Mouse (Mus musculus) midbrain, embryonic 13.5 days (tissue): ENCODE measurements at regions not wholly inside any gene's neighbourhood (a gene's known extent, or its start where the extent isn't known, plus 50 kb on each side); places are given as distances from the start of the nearest gene placed in this dataset.

Experiments used
- ATAC-seq: fragments of 200-750 bp; cut with Nextera tagmentation; 2 replicates; pipeline ENCODE4 v1.8.0; 2017; ENCODE audit warnings: mild to moderate bottlenecking, moderate TSS enrichment, moderate library complexity
- H3K27ac ChIP-seq: fragments of 300-500 bp; sonication (generic); 2 replicates; pipeline ENCODE4 v1.5.1; 2015; ENCODE audit warnings: inconsistent platforms, mild to moderate bottlenecking, moderate library complexity
- H3K27me3 ChIP-seq: fragments of 300-500 bp; sonication (generic); 2 replicates; pipeline ENCODE4 v1.6.1; 2015; ENCODE audit warnings: mild to moderate bottlenecking, inconsistent platforms
- H3K36me3 ChIP-seq: fragments of 300-500 bp; sonication (generic); 2 replicates; pipeline ENCODE4 v1.6.1; 2015; ENCODE audit warnings: mild to moderate bottlenecking, inconsistent platforms
- H3K4me1 ChIP-seq: fragments of 300-500 bp; sonication (generic); replicated peaks from 2 replicates; pipeline ENCODE4 v1.6.1; 2015; ENCODE audit warnings: inconsistent platforms
- H3K4me2 ChIP-seq: fragments of 300-500 bp; sonication (generic); replicated peaks from 2 replicates; pipeline ENCODE4 v1.6.1; 2015; ENCODE audit warnings: moderate library complexity, mild to moderate bottlenecking, inconsistent platforms
- H3K4me3 ChIP-seq: fragments of 300-500 bp; sonication (generic); replicated peaks from 2 replicates; pipeline ENCODE4 v1.5.1; 2015; ENCODE audit warnings: mild to moderate bottlenecking, inconsistent platforms
- H3K9ac ChIP-seq: fragments of 300-500 bp; sonication (generic); replicated peaks from 2 replicates; pipeline ENCODE4 v1.6.1; 2015; ENCODE audit warnings: mild to moderate bottlenecking, inconsistent platforms
- H3K9me3 ChIP-seq: fragments of 300-500 bp; sonication (generic); 2 replicates; pipeline ENCODE4 v1.6.1; 2016; ENCODE audit warnings: mild to moderate bottlenecking, inconsistent platforms
- WGBS: fragments of 180-500 bp; shearing (Covaris S2); methylation state at CpG from one replicate; pipeline ENCODE4 v1.1.7; 2015; 5-methylcytosine and 5-hydroxymethylcytosine counted together

DNA sequence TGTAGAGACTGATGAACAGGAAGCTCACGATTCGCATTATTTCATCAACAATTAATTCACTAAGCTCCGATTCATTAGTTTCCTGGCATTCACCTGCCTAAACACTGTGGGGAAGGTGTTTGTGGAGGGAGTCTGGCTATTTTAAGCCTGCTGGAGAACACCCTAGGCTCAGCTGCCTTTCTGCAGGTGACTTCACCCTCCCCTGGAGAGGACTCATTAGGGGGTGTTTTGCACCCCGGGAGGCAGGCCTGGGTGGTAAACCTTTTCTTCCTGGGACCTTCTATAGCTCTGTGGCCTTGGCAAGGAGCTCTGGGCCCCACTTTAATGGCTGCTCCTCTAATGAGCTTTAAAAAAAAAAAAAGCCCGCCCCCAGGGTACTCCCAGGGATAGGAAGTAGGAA, 55.4 kb upstream of the Bnc1 start:
- no peak overlapping the region for H3K4me2 ChIP-seq
- H3K36me3 ChIP-seq = no peaks in the 10 kb centered on the region
- H3K4me3 ChIP-seq = no peak overlapping the region
- 77% methylated on average over 5 of the region's 5 CpGs for WGBS
- no peaks in the 10 kb centered on the region for H3K27me3 ChIP-seq
- no peaks in the 10 kb centered on the region for H3K4me1 ChIP-seq
- H3K27ac ChIP-seq = no peak overlapping the region
- ATAC-seq = no peak
- no peak overlapping the region for H3K9ac ChIP-seq
- H3K9me3 ChIP-seq = no peaks in the 10 kb centered on the region

DNA sequence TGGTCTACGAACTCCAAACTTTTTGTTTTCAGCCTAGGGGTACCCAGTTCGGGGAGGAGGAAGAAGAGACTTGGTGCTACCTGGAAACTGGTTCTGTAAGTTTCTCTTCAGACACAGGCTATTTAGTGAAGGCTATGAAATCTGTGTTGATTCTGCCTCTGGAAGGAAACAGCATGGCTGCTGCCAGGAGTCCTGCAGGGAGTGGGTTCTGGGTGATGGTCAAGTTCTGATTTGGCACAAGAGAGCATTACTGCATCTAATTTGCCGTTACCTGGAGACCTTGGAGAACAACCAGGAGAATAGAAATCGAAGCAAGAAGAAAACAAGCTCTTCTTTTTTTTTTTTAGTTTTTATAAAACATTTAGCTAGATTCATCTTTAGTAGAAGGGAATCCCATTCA, 61.3 kb upstream of the Bnc1 start:
- no peak overlapping the region for H3K4me2 ChIP-seq
- peaks cover 5% of the 10 kb centered on the region; the same call in 1 of the 2 replicates for H3K27me3 ChIP-seq
- H3K4me1 ChIP-seq = peaks cover 9% of the 10 kb centered on the region
- no peak overlapping the region for H3K27ac ChIP-seq
- no peak overlapping the region for H3K4me3 ChIP-seq
- 91% methylated on average over 4 of the region's 4 CpGs for WGBS
- no peaks in the 10 kb centered on the region for H3K9me3 ChIP-seq
- no peak for ATAC-seq
- H3K9ac ChIP-seq = no peak overlapping the region
- H3K36me3 ChIP-seq = no peaks in the 10 kb centered on the region

DNA sequence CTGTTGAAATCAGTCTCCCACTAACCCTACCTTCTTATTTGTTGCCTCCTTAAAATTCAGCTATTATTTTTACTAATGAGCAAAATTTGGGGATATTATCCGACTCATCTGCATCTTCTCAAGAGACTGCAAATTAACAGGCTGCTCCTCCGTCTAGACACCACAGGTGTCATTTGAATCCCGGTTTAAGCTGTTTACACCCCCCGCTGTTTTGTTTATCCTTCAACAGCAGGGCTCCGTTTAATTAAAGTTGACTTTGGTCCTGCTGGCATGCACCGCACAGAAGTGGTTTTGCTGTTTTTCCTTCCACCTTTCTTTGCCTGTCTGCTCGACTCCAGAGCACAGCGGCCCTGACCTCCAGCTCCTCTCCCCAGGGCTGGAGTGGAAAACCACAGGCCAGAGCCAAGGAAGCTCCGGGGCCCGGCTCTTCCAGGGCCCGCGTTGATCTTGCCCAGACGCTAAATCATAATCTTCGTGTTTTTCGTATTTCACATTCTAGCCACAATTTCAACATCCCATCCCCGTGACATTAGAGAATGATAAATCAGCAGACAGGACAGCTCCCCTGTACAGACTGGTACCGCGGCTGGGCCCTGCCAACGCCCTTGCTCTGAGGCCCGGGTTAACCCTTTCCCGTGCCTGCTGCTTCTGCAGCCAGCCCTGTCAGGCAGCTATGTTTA, 64.6 kb upstream of the Bnc1 start:
- H3K9me3 ChIP-seq = no peaks in the 10 kb centered on the region
- ATAC-seq = peak; percentile 77
- peaks cover 5% of the 10 kb centered on the region; the same call in 1 of the 2 replicates for H3K27me3 ChIP-seq
- peak overlapping the region; percentile 11 for H3K4me3 ChIP-seq
- H3K9ac ChIP-seq = 0 out of 2 replicates have a peak overlapping the region, but pooled peaks have one; percentile 36
- peak overlapping the region; percentile 50 for H3K4me2 ChIP-seq
- H3K36me3 ChIP-seq = no peaks in the 10 kb centered on the region
- H3K4me1 ChIP-seq = peaks cover 9% of the 10 kb centered on the region
- H3K27ac ChIP-seq = no peak overlapping the region
- WGBS = 1% methylated on average over 21 of the region's 21 CpGs

DNA sequence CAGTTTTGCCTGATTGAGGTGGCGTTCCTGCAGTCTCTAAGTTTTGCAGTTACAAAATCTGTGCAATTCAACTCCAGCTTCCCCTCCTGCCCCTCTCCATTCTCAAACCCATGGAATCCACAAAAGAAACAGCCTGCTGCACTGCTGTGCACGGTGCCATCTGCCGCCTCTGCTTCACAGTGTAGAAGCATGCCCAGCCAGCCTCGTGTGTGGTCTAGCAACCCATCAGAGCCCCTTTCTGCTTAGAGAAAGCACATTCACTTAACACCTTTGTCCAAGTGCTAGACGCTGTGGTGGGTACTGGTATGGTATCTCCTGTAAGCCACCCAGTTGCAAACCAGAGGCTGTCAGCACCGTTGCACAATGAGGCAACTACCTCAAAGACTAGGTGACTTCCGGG, 71.3 kb upstream of the Bnc1 start:
- H3K4me1 ChIP-seq = no peaks in the 10 kb centered on the region
- no peak overlapping the region for H3K9ac ChIP-seq
- H3K4me3 ChIP-seq = no peak overlapping the region
- no peak for ATAC-seq
- no peaks in the 10 kb centered on the region for H3K27me3 ChIP-seq
- H3K9me3 ChIP-seq = no peaks in the 10 kb centered on the region
- no peaks in the 10 kb centered on the region for H3K36me3 ChIP-seq
- no peak overlapping the region for H3K27ac ChIP-seq
- 70% methylated on average over 7 of the region's 7 CpGs for WGBS
- no peak overlapping the region for H3K4me2 ChIP-seq

DNA sequence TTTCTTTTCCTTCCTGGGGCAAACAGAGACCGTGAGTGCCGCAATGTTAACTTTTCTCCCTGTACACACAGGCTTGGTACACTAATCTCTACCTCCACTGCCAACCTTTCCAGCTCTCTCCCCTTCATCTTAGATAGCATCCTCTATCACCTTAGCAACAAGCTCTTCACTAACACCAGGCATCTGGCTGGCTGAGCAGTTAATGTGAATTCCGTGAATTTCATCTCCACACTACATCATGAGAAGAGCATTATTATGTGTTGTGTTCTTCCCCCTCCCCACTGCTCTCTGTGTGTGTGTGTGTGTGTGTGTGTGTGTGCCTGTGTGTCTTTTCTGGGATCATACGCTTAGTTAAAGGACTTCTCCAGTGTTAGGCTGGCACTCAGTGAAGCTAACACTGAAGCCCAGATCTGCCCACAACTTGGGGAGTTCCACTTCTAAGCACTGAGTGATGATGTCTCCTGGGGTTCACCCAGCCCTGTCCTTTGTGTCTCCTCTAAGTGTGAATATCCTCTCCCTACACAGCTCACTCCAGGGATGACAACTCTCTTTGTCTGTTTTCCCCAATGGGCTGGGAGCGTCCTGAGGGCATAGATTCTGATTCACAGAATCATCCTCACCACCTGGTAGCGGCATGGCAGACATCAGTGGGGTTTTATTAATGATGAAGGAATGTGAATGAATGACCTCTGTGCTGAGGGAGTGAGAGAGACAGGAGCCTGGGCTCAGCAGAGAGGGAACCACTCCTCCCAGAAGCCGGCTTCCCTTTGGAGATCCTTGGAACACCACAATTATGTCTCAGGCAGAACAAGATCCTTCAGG, 77.7 kb upstream of the Bnc1 start:
- Histone ChIP-seq H3K4me3 (no peak overlapping the region), H3K27ac (no peak overlapping the region), H3K36me3 (no peaks in the 10 kb centered on the region), H3K9me3 (no peaks in the 10 kb centered on the region), H3K4me1 (no peaks in the 10 kb centered on the region), H3K27me3 (no peaks in the 10 kb centered on the region), H3K4me2 (no peak overlapping the region), H3K9ac (no peak overlapping the region)
- ATAC-seq = peak; percentile 34; the same call in 1 of the 2 replicates
- 66% methylated on average over 7 of the region's 7 CpGs for WGBS

DNA sequence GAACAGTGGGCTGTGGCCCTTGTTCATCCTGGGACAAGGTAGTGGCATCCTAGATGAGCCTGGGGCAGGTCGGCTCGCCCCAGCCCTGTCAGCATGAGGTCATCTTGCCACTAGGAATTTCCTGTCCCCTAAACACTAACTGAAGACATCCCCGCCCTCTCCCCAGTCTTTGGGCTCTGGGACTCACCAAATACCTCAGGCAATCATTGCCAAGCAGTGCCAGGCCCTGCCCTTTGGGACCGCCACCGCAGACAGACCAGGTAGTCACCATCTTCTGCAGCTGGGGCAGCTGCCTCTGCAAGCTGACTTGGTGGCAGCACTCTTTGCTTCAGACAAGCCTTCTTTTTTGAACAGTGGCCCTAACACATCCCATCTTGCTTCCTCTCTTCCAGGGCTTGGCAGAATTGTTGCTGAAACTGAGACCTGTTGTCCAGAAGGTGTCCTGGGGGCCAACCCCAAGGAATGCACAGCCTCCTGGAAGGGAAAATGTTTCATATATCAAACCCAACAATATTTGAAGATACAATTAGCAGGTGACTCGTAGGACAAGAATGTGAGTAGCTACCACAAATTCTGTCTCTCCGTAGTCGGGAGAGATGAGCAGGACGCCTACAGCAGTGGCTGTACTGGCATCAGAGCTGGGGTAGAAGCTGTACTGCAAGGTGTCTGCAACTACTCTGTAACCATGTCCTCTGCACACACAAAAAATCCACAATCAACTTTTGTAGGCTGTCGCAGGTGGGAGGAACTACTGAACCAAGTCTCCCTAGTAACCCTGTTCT, 79.0 kb upstream of the Bnc1 start:
- no peaks in the 10 kb centered on the region for H3K9me3 ChIP-seq
- H3K27me3 ChIP-seq = no peaks in the 10 kb centered on the region
- ATAC-seq = no peak
- no peaks in the 10 kb centered on the region for H3K4me1 ChIP-seq
- H3K9ac ChIP-seq = no peak overlapping the region
- no peaks in the 10 kb centered on the region for H3K36me3 ChIP-seq
- no peak overlapping the region for H3K27ac ChIP-seq
- no peak overlapping the region for H3K4me2 ChIP-seq
- no peak overlapping the region for H3K4me3 ChIP-seq
- 93% methylated on average over 10 of the region's 10 CpGs for whole genome bisulfite sequencing

DNA sequence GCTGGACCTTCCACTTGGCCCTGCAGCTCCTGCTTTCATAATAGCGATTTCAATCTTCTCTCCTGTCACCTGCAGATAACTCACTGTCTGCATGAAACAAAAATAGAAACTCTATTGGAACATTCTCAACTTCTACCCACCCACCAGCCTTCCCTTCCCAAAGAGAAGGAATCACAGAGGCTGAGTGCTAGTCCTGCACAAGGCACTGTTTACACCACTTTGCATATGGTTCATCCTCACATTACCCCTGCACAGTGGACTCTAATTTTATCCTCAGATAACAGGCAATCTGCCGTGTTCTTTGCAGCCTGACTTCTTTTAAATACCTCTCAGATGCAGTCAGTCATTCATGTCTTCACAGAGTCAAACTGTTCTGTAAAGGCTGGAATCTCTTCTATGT, 83.3 kb upstream of the Bnc1 start:
- Histone ChIP-seq H3K27ac (no peak overlapping the region), H3K4me2 (no peak overlapping the region), H3K9ac (no peak overlapping the region), H3K27me3 (no peaks in the 10 kb centered on the region), H3K4me1 (no peaks in the 10 kb centered on the region), H3K4me3 (no peak overlapping the region), H3K36me3 (no peaks in the 10 kb centered on the region), H3K9me3 (no peaks in the 10 kb centered on the region)
- WGBS = 97% methylated on average over 2 of the region's 2 CpGs
- no peak for ATAC-seq

DNA sequence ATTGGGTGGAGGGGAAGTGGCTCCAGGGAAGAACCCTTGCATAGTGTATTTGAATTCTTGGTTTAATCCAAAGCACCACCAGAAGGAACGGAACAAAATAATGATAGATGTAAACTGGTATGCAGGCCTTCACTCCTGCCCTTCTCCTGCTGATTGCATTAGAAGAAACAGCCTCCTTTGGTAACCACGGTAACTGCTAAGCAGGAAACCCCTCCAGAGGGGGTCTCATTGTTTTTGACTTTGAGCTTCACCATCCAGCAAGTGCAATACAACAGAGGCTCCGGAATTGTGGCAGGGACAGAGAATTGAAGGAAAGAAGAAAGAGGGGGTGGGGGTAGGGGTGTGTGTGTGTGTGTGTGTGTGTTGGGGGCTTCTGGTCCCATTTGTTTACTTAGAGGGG, 89.8 kb upstream of the Bnc1 start:
- peak; percentile 45; the same call in 1 of the 2 replicates for ATAC-seq
- no peak overlapping the region for H3K9ac ChIP-seq
- no peaks in the 10 kb centered on the region for H3K36me3 ChIP-seq
- no peak overlapping the region for H3K4me3 ChIP-seq
- no peaks in the 10 kb centered on the region for H3K9me3 ChIP-seq
- H3K27me3 ChIP-seq = no peaks in the 10 kb centered on the region
- peaks cover 22% of the 10 kb centered on the region for H3K4me1 ChIP-seq
- H3K27ac ChIP-seq = no peak overlapping the region
- no peak overlapping the region for H3K4me2 ChIP-seq
- WGBS = 5% methylated on average over 3 of the region's 3 CpGs

DNA sequence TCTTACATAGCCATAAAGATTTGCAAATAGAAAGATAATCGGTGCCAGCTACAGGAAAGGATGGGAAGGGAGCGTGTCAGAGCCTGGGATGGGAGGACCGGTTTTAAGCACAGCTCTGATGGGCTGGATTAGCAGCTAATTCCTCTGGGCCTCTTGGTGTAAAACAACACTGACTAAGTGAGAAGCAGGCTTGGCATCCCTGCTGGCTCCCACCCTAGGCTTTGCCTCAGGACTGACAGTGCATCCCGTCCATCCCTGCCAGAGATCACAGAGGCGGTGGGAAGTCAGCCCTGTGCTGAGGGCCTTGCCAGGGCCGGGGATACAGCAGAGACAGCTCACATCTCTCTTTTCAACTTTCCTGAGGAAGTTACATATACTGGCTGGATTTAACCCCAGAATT, 90.8 kb upstream of the Sh3gl3 start:
- H3K9me3 ChIP-seq = no peaks in the 10 kb centered on the region
- no peak overlapping the region for H3K27ac ChIP-seq
- H3K36me3 ChIP-seq = no peaks in the 10 kb centered on the region
- peaks cover 22% of the 10 kb centered on the region for H3K4me1 ChIP-seq
- no peak overlapping the region for H3K4me3 ChIP-seq
- H3K9ac ChIP-seq = no peak overlapping the region
- no peak for ATAC-seq
- 19% methylated on average over 6 of the region's 6 CpGs for WGBS
- no peaks in the 10 kb centered on the region for H3K27me3 ChIP-seq
- no peak overlapping the region for H3K4me2 ChIP-seq

DNA sequence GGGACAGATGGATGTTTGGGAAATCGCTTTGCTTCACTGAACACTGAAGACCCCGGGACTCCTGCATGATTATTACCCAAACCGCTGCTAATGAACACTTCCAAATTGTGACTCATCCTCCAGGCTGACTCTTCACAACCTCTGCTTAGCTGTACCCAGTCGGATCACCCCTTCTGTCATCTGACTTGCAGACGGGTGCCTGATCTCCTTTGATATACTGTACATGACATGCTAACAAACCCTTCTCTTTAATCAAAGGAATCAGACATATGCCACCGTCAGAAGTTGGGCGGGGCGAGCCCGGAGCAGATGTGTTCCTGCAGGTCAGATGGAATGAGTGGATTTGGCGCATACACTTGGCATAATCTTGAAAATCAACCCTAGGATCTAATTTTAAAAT, 89.2 kb upstream of the Sh3gl3 start:
- H3K27ac ChIP-seq = no peak overlapping the region
- 74% methylated on average over 10 of the region's 10 CpGs for WGBS
- peaks cover 22% of the 10 kb centered on the region for H3K4me1 ChIP-seq
- no peak overlapping the region for H3K4me2 ChIP-seq
- H3K27me3 ChIP-seq = no peaks in the 10 kb centered on the region
- H3K9me3 ChIP-seq = no peaks in the 10 kb centered on the region
- no peak for ATAC-seq
- H3K4me3 ChIP-seq = no peak overlapping the region
- H3K36me3 ChIP-seq = no peaks in the 10 kb centered on the region
- no peak overlapping the region for H3K9ac ChIP-seq

DNA sequence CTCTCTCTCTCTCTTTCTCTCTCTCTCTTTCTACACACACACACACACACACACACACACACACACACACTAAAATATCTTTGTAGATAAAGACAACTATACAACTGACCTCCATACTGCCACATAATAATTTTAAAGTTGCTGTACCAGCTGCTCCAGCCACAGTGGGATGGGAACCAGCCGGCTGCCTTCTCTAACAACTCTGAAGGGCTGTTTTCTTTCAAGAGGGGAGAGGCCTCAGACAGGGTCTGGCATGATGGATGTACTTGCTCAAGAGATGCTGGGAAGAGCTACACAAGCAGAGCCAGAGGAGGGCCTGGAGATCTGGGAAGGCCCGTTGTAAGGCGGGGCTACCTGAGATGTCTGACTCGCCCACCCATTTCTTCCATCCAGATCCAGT, 88.4 kb upstream of the Sh3gl3 start:
- no peak overlapping the region for H3K27ac ChIP-seq
- no peak overlapping the region for H3K9ac ChIP-seq
- H3K4me2 ChIP-seq = no peak overlapping the region
- peaks cover 22% of the 10 kb centered on the region for H3K4me1 ChIP-seq
- H3K36me3 ChIP-seq = no peaks in the 10 kb centered on the region
- ATAC-seq = no peak
- no peak overlapping the region for H3K4me3 ChIP-seq
- 91% methylated on average over 4 of the region's 4 CpGs for WGBS
- no peaks in the 10 kb centered on the region for H3K27me3 ChIP-seq
- H3K9me3 ChIP-seq = no peaks in the 10 kb centered on the region

DNA sequence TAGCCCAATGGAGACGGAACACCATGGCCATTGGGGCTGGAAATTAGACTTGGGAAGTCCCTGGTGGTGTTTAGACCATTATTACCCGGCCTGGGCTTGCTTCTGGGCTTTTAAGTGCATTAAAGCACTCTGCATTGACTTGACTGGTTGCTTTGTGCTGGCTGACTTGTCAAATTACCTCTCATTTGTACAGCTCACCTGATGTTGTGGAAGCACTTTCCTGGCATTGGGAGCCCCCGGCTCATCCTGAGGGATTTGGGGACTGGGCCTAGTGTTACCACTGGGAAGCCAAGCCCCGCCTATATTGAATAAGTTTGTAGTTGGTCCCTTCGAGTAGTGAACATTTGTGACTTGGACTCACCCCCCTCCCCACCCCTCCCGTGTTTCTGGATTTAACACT, 75.5 kb upstream of the Sh3gl3 start:
- Histone ChIP-seq H3K9ac (no peak overlapping the region), H3K9me3 (no peaks in the 10 kb centered on the region), H3K27me3 (no peaks in the 10 kb centered on the region), H3K4me1 (no peaks in the 10 kb centered on the region), H3K4me2 (no peak overlapping the region), H3K27ac (no peak overlapping the region), H3K4me3 (no peak overlapping the region), H3K36me3 (no peaks in the 10 kb centered on the region)
- 80% methylated on average over 6 of the region's 6 CpGs for WGBS
- no peak for ATAC-seq
